Mouse (Mus musculus) ES-CJ7 (cell line): ENCODE results near the gene Tab1.

Experiments used
- DNase-seq: peaks from one replicate; pipeline ENCODE4 v3.0.0; 2011; ENCODE audit warnings: low read depth, low spot score

The Tab1 gene

GRCm38 (mm10) chr15:80132993-80133586 is at the start of gene Tab1:
Tab1 (plus strand) TSS chr15:80133127.
- peak; percentile 94 for DNase-seq

DNA sequence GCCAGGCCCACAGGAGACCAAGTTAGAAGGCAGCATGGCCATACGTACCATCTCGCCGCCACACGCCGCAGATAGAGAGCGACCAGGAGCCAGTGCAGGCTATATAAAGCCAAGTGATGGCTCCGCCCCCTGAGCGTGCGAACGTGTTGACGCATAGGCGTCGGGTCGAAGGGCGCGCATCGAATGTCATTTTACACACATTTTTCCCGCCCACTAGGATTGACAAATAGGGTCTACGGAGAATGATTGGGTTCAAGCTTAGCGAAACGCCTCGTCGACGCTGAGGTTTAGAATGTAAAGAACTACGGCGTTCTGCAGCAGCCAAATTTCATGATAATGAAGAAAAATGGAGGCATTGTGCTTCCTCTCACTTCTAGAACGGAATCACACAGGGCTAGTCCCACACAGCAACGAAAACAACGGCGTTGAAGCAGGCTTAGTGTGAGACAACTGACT is 49.6 kb upstream of the Tab1 start:
- DNase-seq, result peak; percentile 100

DNA sequence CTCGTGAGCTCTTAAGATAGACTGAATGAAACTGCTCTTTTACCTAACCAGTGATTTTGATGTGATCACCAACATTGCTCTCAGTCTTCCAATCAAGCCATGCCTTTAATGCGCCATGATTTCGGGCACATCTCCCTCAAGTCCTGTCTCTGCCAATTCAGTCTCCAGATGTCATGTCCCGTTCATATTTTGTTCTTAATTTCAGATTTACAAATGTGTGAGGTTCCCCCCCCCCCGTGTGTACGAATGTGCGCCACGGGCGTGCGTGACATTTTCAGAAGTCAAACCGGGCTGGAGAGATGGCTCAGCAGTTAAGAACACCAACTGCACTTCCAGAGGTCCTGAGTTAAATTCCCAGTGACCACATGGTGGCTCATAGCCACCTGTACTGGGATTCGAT is 49.2 kb upstream of the Tab1 start:
- DNase-seq, result peak; percentile 69

GRCm38 (mm10) chr15:80087406-80088012 is 45.4 kb upstream of the Tab1 start:
- no peak for DNase-seq

DNA sequence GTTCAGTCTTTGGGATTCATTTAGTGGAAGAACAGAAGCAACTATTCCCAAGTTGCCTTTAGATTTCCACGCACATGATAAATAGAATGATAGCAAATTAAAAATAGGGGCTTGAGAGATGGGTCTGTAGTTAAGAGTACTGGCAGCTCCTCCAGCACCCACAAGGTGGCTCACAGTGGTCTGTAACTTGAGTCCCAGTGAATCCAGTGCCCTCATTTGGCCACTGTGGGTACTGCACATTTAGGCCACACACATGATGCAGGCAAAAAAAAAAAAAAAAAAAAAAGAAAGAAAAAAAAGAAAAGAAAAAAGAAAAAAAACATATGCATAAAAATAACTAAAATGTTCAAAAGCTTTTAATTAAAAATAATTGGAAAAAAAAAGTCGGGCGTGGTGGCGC is 44.3 kb upstream of the Tab1 start:
- DNase-seq, result peak; percentile 97

- DNase-seq, result no peak
Measured at GRCm38 (mm10) chr15:80090155-80090554, 42.8 kb upstream of the Tab1 start.

- peak; percentile 92 for DNase-seq
Measured at GRCm38 (mm10) chr15:80090741-80091120, 42.2 kb upstream of the Tab1 start.

- no peak for DNase-seq
Measured at GRCm38 (mm10) chr15:80091121-80091955, 41.6 kb upstream of the Tab1 start, which contains the start of the genes Syngr1 and Rpl3. Syngr1 (plus strand) TSS chr15:80091334. Rpl3 (minus strand) TSS chr15:80091868.

DNA sequence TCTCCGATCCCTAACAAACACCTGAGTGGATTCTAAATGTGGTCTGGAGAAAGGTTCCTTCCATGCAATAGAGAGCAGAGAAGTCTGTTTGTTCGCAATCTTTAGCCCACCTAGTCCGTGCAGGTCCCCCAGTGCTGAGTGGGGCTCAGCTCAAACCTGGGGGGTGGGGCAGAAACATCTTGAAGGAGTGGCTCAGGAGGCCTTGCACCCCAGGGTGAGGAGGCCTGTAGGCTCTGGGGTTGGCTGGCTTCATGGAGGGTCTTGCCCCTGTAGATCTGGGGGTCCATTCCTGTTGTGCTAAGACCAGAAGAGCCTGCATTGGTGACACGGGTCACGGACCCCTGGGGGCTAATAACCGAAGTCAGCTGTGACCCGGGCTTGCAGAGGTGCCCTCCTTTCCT is 40.9 kb upstream of the Tab1 start:
- DNase-seq, result no peak

DNA sequence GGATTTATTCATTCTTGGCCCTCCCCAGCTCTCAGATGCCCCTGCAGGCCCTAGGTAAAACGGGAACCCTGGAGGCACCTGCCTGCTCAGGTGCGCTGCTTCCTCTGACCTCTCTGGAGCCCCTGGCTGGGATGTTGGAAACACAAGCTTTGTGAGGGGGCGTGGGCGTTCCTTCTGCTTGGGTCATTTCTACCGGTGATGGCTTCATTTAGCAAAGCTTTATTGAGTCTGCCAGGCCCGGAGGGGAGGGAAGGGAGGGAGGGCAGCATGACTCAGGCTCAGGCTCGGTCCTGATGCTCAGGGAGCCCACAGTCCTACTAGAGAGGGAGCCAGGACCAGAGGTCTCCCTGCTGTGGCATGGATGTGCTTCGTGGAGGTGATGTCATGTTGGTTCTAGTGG is 40.3 kb upstream of the Tab1 start:
- DNase-seq, result no peak

DNA sequence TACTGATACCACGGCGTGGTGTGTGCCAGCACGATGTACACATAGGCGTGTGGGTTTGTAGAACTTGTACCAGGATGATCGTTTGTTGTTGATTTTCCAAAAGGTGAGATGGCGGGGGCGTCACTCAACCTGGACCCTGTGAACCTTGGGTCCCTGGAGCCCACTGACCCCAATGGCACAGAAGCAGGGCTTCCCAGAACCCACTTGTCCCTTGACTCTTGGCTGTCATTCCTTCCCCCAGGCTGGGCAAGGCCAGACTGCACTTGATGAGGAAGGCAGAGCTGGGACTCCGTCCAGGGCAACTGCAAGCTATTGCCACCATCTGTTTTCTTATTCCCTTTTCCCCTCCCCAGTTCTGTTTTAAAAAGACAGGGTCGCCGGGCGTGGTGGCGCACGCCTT is 38.7 kb upstream of the Tab1 start:
- DNase-seq, result no peak

- DNase-seq, result no peak
Measured at GRCm38 (mm10) chr15:80095596-80095995, 37.3 kb upstream of the Tab1 start.

DNA sequence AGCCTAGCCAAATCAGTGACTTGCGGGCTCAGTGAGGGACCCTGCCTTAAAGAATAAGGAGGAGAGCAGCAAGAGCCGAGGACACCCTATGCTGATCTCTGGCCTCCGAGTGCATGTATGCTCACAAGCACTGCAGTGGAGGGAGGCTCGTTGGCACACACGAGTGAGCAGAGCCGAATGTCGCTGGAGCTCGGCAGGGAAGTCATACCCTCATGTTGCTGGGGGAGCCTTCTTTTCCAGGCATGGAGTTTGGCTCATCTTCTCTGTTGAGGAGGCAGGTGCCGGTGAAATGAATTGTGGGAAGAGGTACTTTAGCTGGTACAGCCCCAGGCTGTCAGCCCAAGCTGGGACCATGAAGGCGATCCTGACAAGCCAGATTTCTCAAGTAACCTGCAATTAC is 36.5 kb upstream of the Tab1 start:
- no peak for DNase-seq

DNA sequence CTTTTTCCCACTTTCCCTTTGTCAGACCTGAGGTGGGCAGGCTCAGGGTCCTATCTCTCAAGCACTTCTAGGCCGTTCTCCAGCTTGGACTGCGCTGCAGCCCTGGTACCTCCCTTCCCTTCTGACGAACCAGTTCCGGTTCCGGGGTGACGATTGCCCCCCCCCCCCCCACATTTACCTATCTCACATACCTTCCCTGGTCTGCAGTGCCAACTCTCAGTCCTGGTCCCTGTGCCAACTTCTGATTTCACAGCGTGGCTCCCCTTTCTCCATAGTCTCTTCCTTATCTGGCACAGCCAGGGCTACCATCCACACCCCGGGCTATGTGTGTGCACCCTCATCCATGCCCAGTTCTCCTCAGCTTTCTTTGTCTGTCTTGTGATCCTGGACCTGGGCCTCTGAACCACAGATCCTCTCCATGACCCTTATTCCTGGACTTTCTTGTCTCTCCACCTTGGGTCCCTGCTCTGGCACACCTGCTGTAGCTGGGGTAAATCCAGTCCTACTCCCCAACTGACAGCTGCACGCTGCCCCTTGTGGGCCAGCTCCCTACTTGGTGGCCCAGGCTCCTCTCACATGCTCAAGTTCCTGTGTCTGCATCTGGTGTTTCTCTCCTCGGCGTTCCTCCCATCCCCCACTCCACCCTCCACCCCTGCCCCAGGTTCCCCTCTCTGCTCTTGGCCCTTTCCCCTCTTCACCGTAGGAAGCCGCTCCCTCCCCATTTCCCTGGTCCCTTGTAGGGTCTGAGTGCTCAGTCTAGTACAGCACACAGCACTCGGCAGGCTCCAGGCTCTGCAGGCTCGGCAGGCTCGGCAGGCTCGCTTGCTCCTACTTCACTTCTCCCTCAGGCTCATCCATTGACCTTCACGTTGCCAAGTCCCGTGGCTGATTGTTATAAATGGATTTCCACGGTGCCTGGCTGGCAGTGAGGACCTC is 35.7 kb upstream of the Tab1 start:
- DNase-seq, result peak; percentile 71

- no peak for DNase-seq
Measured at GRCm38 (mm10) chr15:80097999-80098461, 34.9 kb upstream of the Tab1 start.

- DNase-seq, result no peak
Measured at GRCm38 (mm10) chr15:80098809-80099208, 34.1 kb upstream of the Tab1 start.

- no peak for DNase-seq
Measured at GRCm38 (mm10) chr15:80099477-80099876, 33.5 kb upstream of the Tab1 start.

DNA sequence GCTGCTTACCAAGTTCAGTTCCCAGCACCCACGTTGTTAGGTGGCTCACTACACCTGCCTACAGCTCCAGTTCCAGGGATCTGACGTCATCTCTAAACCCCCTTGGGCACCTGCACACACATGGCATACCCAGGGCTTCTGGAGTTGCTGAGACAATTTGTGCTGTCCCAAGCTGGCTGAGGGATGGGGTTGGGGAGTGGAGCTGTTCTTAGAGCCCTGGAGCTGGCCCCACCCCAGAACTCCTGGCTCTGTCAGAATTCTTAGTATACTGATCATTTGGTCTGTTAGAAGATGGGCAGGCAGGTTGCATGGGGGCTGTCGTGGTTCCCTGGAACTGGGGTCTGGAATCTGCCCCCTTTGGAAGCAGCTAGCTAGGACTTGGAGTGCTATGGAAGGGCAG is 32.7 kb upstream of the Tab1 start:
- no peak for DNase-seq

GRCm38 (mm10) chr15:80100871-80101270 is 32.1 kb upstream of the Tab1 start:
- no peak for DNase-seq

DNA sequence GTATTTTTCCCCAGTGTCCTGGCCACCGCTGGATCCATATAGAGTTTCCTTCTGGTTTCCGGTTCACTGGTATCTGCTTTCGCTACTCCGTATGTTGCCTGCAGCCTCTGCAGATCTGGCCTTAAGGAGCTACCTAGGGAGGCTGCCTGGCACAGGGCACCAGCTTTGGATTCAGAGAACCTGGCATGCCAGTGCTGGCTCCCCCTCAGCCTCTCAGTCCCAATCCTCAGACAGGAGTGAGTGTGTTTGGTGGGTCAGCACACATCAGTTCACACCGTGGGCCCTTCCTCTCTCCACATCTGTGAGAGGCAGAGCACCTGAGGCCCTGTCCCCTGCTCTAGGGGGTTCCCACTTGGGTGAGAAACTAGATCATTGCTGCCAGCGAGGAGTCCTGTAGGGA is 31.4 kb upstream of the Tab1 start:
- DNase-seq, result no peak

- no peak for DNase-seq
Measured at GRCm38 (mm10) chr15:80102495-80102894, 30.4 kb upstream of the Tab1 start.
